Mouse (Mus musculus) MEL (cell line): ENCODE measurements around the gene Sec11a. TPM values are rescaled to one million over a fixed set of nuclear protein-coding genes. Genes with fewer than 3 reads are reported as not detected.
A peak's percentile ranks its signal among the peaks of the same experiment; 100 is the strongest.

Experiments used
- DNase-seq: peaks from one replicate; pipeline ENCODE4 v3.0.0; 2011; ENCODE audit warnings: low read depth, low spot score
- H3K27ac ChIP-seq: 2 replicates; pipeline ENCODE4 v1.5.1; 2012; ENCODE audit warnings: low read depth, mild to moderate bottlenecking, control low read depth, low read length, moderate library complexity; ENCODE audit not compliant: control insufficient read depth
- H3K27me3 ChIP-seq, 2 experiments: fragments of 150-350 bp in 1 of 2; sonication (generic) in 1 of 2; 2 replicates each; pipeline ENCODE4 v1.6.1; 2012; ENCODE audit warnings: low read length in 2 of 2, mild to moderate bottlenecking in 2 of 2, improper control_type of control experiment in 1 of 2, moderate library complexity in 1 of 2; ENCODE audit not compliant: insufficient read depth in 2 of 2, control insufficient read depth in 1 of 2
- H3K36me3 ChIP-seq, 2 experiments: 2 replicates each; pipeline ENCODE4 v1.6.1; 2012 to 2014; ENCODE audit warnings: low read length in 2 of 2, improper control_type of control experiment in 1 of 2, inconsistent platforms in 1 of 2, mild to moderate bottlenecking in 1 of 2; ENCODE audit not compliant: insufficient read depth in 2 of 2, control insufficient read depth in 1 of 2
- H3K4me1 ChIP-seq, 2 experiments: fragments of 150-350 bp in 1 of 2; sonication (generic) in 1 of 2; 2 replicates each; pipeline ENCODE4 v1.6.1; 2012; ENCODE audit warnings: low read length in 2 of 2, improper control_type of control experiment in 1 of 2, mild to moderate bottlenecking in 1 of 2; ENCODE audit not compliant: insufficient read depth in 2 of 2, control insufficient read depth in 1 of 2
- H3K4me3 ChIP-seq, 2 experiments: fragments of 150-350 bp in 1 of 2; sonication (generic) in 1 of 2; 2 replicates each; pipeline ENCODE4 v1.5.1; 2012; ENCODE audit warnings: low read depth in 2 of 2, low read length in 2 of 2, mild to moderate bottlenecking in 2 of 2, moderate library complexity in 2 of 2, control low read depth in 1 of 2, improper control_type of control experiment in 1 of 2; ENCODE audit not compliant: control insufficient read depth in 1 of 2, insufficient read depth in 1 of 2
- H3K79me2 ChIP-seq: 2 replicates; pipeline ENCODE4 v1.6.1; 2012; ENCODE audit warnings: mild to moderate bottlenecking, low read length, moderate library complexity; ENCODE audit not compliant: control insufficient read depth, poor library complexity, insufficient read depth
- H3K9ac ChIP-seq: 2 replicates; pipeline ENCODE4 v1.6.1; 2012; ENCODE audit warnings: low read depth, mild to moderate bottlenecking, control low read depth, low read length, moderate library complexity; ENCODE audit not compliant: control insufficient read depth, poor library complexity, severe bottlenecking
- H3K9me3 ChIP-seq: fragments of 150-350 bp; sonication (generic); replicated peaks from 2 replicates; pipeline ENCODE4 v1.6.1; 2012; ENCODE audit warnings: mild to moderate bottlenecking, low read length, improper control_type of control experiment, moderate library complexity; ENCODE audit not compliant: insufficient read depth
- BHLHE40 ChIP-seq: IDR thresholded peaks from 2 replicates; pipeline ENCODE4 v1.6.1; 2012; ENCODE audit warnings: low read depth, mild to moderate bottlenecking, inconsistent platforms, low read length, improper control_type of control experiment, borderline replicate concordance
- CHD2 ChIP-seq: IDR thresholded peaks from 2 replicates; pipeline ENCODE4 v1.6.1; 2011; ENCODE audit warnings: low read length, improper control_type of control experiment
- CTCF ChIP-seq, 3 experiments: IDR thresholded peaks in 2 of 3; conservative IDR thresholded peaks in 1 of 3; 2 replicates each; pipeline ENCODE4 v1.5.1; 2011 to 2012; ENCODE audit warnings: low read length in 3 of 3, low read depth in 2 of 3, mild to moderate bottlenecking in 2 of 3, improper control_type of control experiment in 1 of 3, inconsistent platforms in 1 of 3, mixed read lengths in 1 of 3, moderate library complexity in 1 of 3; ENCODE audit not compliant: control insufficient read depth in 1 of 3, insufficient read depth in 1 of 3, poor library complexity in 1 of 3, severe bottlenecking in 1 of 3
- E2F4 ChIP-seq: IDR thresholded peaks from 2 replicates; pipeline ENCODE4 v1.6.1; 2011; ENCODE audit warnings: low read depth, low read length, improper control_type of control experiment, borderline replicate concordance
- ELF1 ChIP-seq: IDR thresholded peaks from 2 replicates; pipeline ENCODE4 v1.6.1; 2014; ENCODE audit warnings: low read depth, mild to moderate bottlenecking, inconsistent platforms, low read length, improper control_type of control experiment, moderate library complexity
- GABPA ChIP-seq: IDR thresholded peaks from 2 replicates; pipeline ENCODE4 v1.6.1; 2012; ENCODE audit warnings: low read depth, mild to moderate bottlenecking, inconsistent platforms, low read length, improper control_type of control experiment, moderate library complexity
- GATA1 ChIP-seq: IDR thresholded peaks from 2 replicates; pipeline ENCODE4 v1.6.1; 2011; ENCODE audit warnings: low read depth, low read length, improper control_type of control experiment
- JUND ChIP-seq: IDR thresholded peaks from 2 replicates; pipeline ENCODE4 v1.6.1; 2011; ENCODE audit warnings: low read depth, mild to moderate bottlenecking, improper control_type of control experiment, low read length
- MAX ChIP-seq: IDR thresholded peaks from 2 replicates; pipeline ENCODE4 v1.6.1; 2011; ENCODE audit warnings: low read length, improper control_type of control experiment
- MAZ ChIP-seq: IDR thresholded peaks from 2 replicates; pipeline ENCODE4 v1.6.1; 2012; ENCODE audit warnings: low read depth, mild to moderate bottlenecking, inconsistent platforms, low read length, improper control_type of control experiment
- MXI1 ChIP-seq: IDR thresholded peaks from 2 replicates; pipeline ENCODE4 v1.6.1; 2011; ENCODE audit warnings: mild to moderate bottlenecking, low read depth, low read length, improper control_type of control experiment
- MYB ChIP-seq: IDR thresholded peaks from 2 replicates; pipeline ENCODE4 v1.6.1; 2011; ENCODE audit warnings: mild to moderate bottlenecking, low read depth, low read length, improper control_type of control experiment
- MYC ChIP-seq: IDR thresholded peaks from 2 replicates; pipeline ENCODE4 v1.6.1; 2011; ENCODE audit warnings: low read depth, mild to moderate bottlenecking, low read length, improper control_type of control experiment, moderate library complexity
- NELFE ChIP-seq: IDR thresholded peaks from 2 replicates; pipeline ENCODE4 v1.6.1; 2011; ENCODE audit warnings: low read depth, low read length, improper control_type of control experiment
- NRF1 ChIP-seq: IDR thresholded peaks from 2 replicates; pipeline ENCODE4 v1.6.1; 2014; ENCODE audit warnings: low read depth, mild to moderate bottlenecking, inconsistent platforms, low read length, improper control_type of control experiment, moderate library complexity; ENCODE audit not compliant: poor library complexity, insufficient read depth, severe bottlenecking
- POLR2A ChIP-seq, 2 experiments: IDR thresholded peaks; 2 replicates each; pipeline ENCODE4 v1.6.1; 2011 to 2012; ENCODE audit warnings: low read length in 2 of 2, mild to moderate bottlenecking in 2 of 2, control low read depth in 1 of 2, improper control_type of control experiment in 1 of 2, low read depth in 1 of 2, moderate library complexity in 1 of 2; ENCODE audit not compliant: control insufficient read depth in 1 of 2, insufficient read depth in 1 of 2, poor library complexity in 1 of 2
- POLR2AphosphoS2 ChIP-seq: IDR thresholded peaks from 2 replicates; pipeline ENCODE4 v1.6.1; 2011; ENCODE audit warnings: low read length, improper control_type of control experiment
- RCOR1 ChIP-seq: IDR thresholded peaks from 2 replicates; pipeline ENCODE4 v1.6.1; 2012; ENCODE audit warnings: low read depth, mild to moderate bottlenecking, inconsistent platforms, low read length, improper control_type of control experiment
- SIN3A ChIP-seq: IDR thresholded peaks from 2 replicates; pipeline ENCODE4 v1.6.1; 2012; ENCODE audit warnings: low read length, improper control_type of control experiment, inconsistent platforms
- SMC3 ChIP-seq: IDR thresholded peaks from 2 replicates; pipeline ENCODE4 v1.6.1; 2011; ENCODE audit warnings: low read depth, low read length, improper control_type of control experiment
- TAL1 ChIP-seq: IDR thresholded peaks from 2 replicates; pipeline ENCODE4 v1.6.1; 2012; ENCODE audit warnings: mild to moderate bottlenecking, inconsistent platforms, low read length, moderate library complexity, mixed read lengths
- TBP ChIP-seq: IDR thresholded peaks from 2 replicates; pipeline ENCODE4 v1.8.0; 2011; ENCODE audit warnings: low read depth, low read length, improper control_type of control experiment
- UBTF ChIP-seq: IDR thresholded peaks from 2 replicates; pipeline ENCODE4 v1.6.1; 2012; ENCODE audit warnings: low read depth, mild to moderate bottlenecking, inconsistent platforms, low read length, improper control_type of control experiment, moderate library complexity, borderline replicate concordance; ENCODE audit not compliant: insufficient read depth
- USF1 ChIP-seq: IDR thresholded peaks from 2 replicates; pipeline ENCODE4 v1.6.1; 2014; ENCODE audit warnings: low read depth, mild to moderate bottlenecking, inconsistent platforms, low read length, improper control_type of control experiment, moderate library complexity
- USF2 ChIP-seq, 2 experiments: IDR thresholded peaks; 2 replicates each; pipeline ENCODE4 v1.6.1; 2011 to 2012; ENCODE audit warnings: improper control_type of control experiment in 2 of 2, low read length in 2 of 2, borderline replicate concordance in 1 of 2, inconsistent platforms in 1 of 2, low read depth in 1 of 2, mild to moderate bottlenecking in 1 of 2; ENCODE audit not compliant: insufficient read depth in 1 of 2
- ZC3H11A ChIP-seq: IDR thresholded peaks from 2 replicates; pipeline ENCODE4 v1.6.1; 2012; ENCODE audit warnings: low read depth, mild to moderate bottlenecking, inconsistent platforms, low read length, improper control_type of control experiment
- ZKSCAN1 ChIP-seq: IDR thresholded peaks from 2 replicates; pipeline ENCODE4 v1.6.1; 2012; ENCODE audit warnings: low read depth, mild to moderate bottlenecking, inconsistent platforms, low read length, improper control_type of control experiment, moderate library complexity
- ZMIZ1 ChIP-seq: IDR thresholded peaks from 2 replicates; pipeline ENCODE4 v1.6.1; 2012; ENCODE audit warnings: low read depth, mild to moderate bottlenecking, inconsistent platforms, low read length, improper control_type of control experiment, moderate library complexity
- ZNF384 ChIP-seq: IDR thresholded peaks from 2 replicates; pipeline ENCODE4 v1.6.1; 2012; ENCODE audit warnings: low read depth, mild to moderate bottlenecking, inconsistent platforms, low read length, improper control_type of control experiment
- polyA plus RNA-seq, 2 experiments: library from polyadenylated mRNA; stranded (reverse) in 1 of 2; unstranded in 1 of 2; fragments of >175 nt in 1 of 2; fragments of >200 nt in 1 of 2; gene quantifications; 2 replicates each; pipeline versions ENCODE4 v1.2.1 to v1.2.4; 2012; ENCODE audit warnings: low replicate concordance in 2 of 2, low read depth in 1 of 2; ENCODE audit not compliant: insufficient read length in 2 of 2, insufficient read depth in 1 of 2, missing spikeins in 1 of 2
- total RNA-seq: library from RNA; depleted of rRNA; stranded (reverse); fragments of 300-350 nt; gene quantifications from 2 replicates; pipeline ENCODE4 v1.2.3, GENCODE M21; 2012

Gene Sec11a
- total and polyA plus RNA-seq, 3 experiments, result 114 to 144 TPM; not detected in 1

- TF ChIP-seq TBP (no peak; the same call in none of the 2 replicates), USF2 (IDR thresholded peaks at IDR 0.05; ENCODE audit: borderline replicate concordance in 1 of 2, insufficient read depth in 1 of 2, low read depth in 1 of 2, low read length in 2 of 2) (no peak), JUND (no peak), BHLHE40 (no peak), POLR2A (IDR thresholded peaks at IDR 0.05; ENCODE audit: control insufficient read depth in 1 of 2, insufficient read depth in 1 of 2, low read depth in 1 of 2, low read length in 2 of 2, poor library complexity in 1 of 2) (peak; percentile 82 to 83)
Measured at GRCm38 (mm10) chr7:80947445-80948350, at the start of gene Sec11a (continued).

GRCm38 (mm10) chr7:80995266-80996146 lies 47.9 kb upstream of the Sec11a start:
- Histone ChIP-seq H3K4me3 (peak overlapping the region; percentile 92 to 96), H3K36me3 (peaks cover 6 to 40% of the 10 kb centered on the region in 2 experiments), H3K27ac (peak overlapping the region; percentile 88), H3K27me3 (no peaks in the 10 kb centered on the region), H3K79me2 (peaks cover 63% of the 10 kb centered on the region), H3K9ac (peak overlapping the region; percentile 98), H3K9me3 (no peaks in the 10 kb centered on the region), H3K4me1 (peaks cover 22 to 24% of the 10 kb centered on the region in 2 experiments)
- peak; percentile 85 for DNase-seq
- TF ChIP-seq GABPA (no peak), E2F4 (no peak), ZC3H11A (no peak), SMC3 (no peak), RCOR1 (peak; percentile 65), NRF1 (no peak), POLR2A (IDR thresholded peaks at IDR 0.05; ENCODE audit: control insufficient read depth in 1 of 2, insufficient read depth in 1 of 2, low read depth in 1 of 2, low read length in 2 of 2, poor library complexity in 1 of 2) (peak in 1 of 2 experiments; percentile 54; a peak in 2 of 4 replicates), ZNF384 (0 out of 2 replicates have a peak, but pooled peaks have one; percentile 17), ZKSCAN1 (no peak), BHLHE40 (no peak), USF2 (IDR thresholded peaks at IDR 0.05; ENCODE audit: borderline replicate concordance in 1 of 2, insufficient read depth in 1 of 2, low read depth in 1 of 2, low read length in 2 of 2) (no peak), TBP (peak; percentile 31; the same call in 1 of the 2 replicates), MAX (peak; percentile 77), MYB (no peak), CHD2 (no peak), POLR2AphosphoS2 (0 out of 2 replicates have a peak, but pooled peaks have one; percentile 48), MYC (peak; percentile 83; the same call in 1 of the 2 replicates), ZMIZ1 (0 out of 2 replicates have a peak, but pooled peaks have one; percentile 61), NELFE (peak; percentile 51), JUND (peak; percentile 87; the same call in 1 of the 2 replicates), GATA1 (peak; percentile 83), TAL1 (peak; percentile 72), SIN3A (peak; percentile 71), ELF1 (0 out of 2 replicates have a peak, but pooled peaks have one; percentile 36), MXI1 (peak; percentile 90), CTCF (IDR thresholded peaks at IDR 0.05 in 2 of 3, conservative IDR thresholded peaks at IDR 0.05 in 1 of 3; ENCODE audit: control insufficient read depth in 1 of 3, insufficient read depth in 1 of 3, low read depth in 2 of 3, low read length in 3 of 3, poor library complexity in 1 of 3, severe bottlenecking in 1 of 3) (no peak), MAZ (peak; percentile 80), UBTF (no peak), USF1 (peak; percentile 45; the same call in 1 of the 2 replicates)
